Mouse (Mus musculus) hindbrain, embryonic 14.5 days (tissue): ENCODE measurements around the gene Hpdl. TPM values are rescaled to one million over a fixed set of nuclear protein-coding genes. Genes with fewer than 3 reads are reported as not detected.

ENCODE experiments used
- ATAC-seq: fragments of 200-750 bp; cut with Nextera tagmentation; 2 replicates; pipeline ENCODE4 v1.8.0; 2017; ENCODE audit warnings: moderate number of reproducible peaks, mild to moderate bottlenecking, moderate TSS enrichment, moderate library complexity; ENCODE audit not compliant: low FRiP score
- DNase-seq: peaks from one replicate; pipeline ENCODE4 v3.0.0-alpha.2; 2015; ENCODE audit warnings: low spot score
- H3K27ac ChIP-seq: fragments of 300-500 bp; sonication (generic); 2 replicates; pipeline ENCODE4 v1.5.1; 2014; ENCODE audit warnings: mild to moderate bottlenecking, moderate library complexity
- H3K27me3 ChIP-seq: fragments of 300-500 bp; sonication (generic); 2 replicates; pipeline ENCODE4 v1.6.1; 2014; ENCODE audit warnings: mild to moderate bottlenecking, low read length, mixed read lengths; ENCODE audit not compliant: control insufficient read depth, insufficient read depth
- H3K36me3 ChIP-seq: fragments of 300-500 bp; sonication (generic); replicated peaks from 2 replicates; pipeline ENCODE4 v1.6.1; 2014; ENCODE audit not compliant: control insufficient read depth, insufficient read depth
- H3K4me1 ChIP-seq: fragments of 300-500 bp; sonication (generic); replicated peaks from 2 replicates; pipeline ENCODE4 v1.6.1; 2014; ENCODE audit warnings: antibody characterized with exemption, low read length, mixed read lengths; ENCODE audit not compliant: control insufficient read depth, insufficient read depth
- H3K4me2 ChIP-seq: fragments of 300-500 bp; sonication (generic); replicated peaks from 2 replicates; pipeline ENCODE4 v1.6.1; 2014; ENCODE audit warnings: mild to moderate bottlenecking, moderate library complexity
- H3K4me3 ChIP-seq: fragments of 300-500 bp; sonication (generic); replicated peaks from 2 replicates; pipeline ENCODE4 v1.5.1; 2014; ENCODE audit warnings: mild to moderate bottlenecking, low read length
- H3K9ac ChIP-seq: fragments of 300-500 bp; sonication (generic); 2 replicates; pipeline ENCODE4 v1.6.1; 2014
- H3K9me3 ChIP-seq: fragments of 300-500 bp; sonication (generic); 2 replicates; pipeline ENCODE4 v1.6.1; 2016; ENCODE audit warnings: low read length; ENCODE audit not compliant: control insufficient read depth
- WGBS: fragments of 180-500 bp; shearing (Covaris S2); extraction: QIAGEN DNeasy Blood & Tissue Kit; methylation state at CpG from one replicate; pipeline ENCODE4 v1.1.7; 2014; 5-methylcytosine and 5-hydroxymethylcytosine counted together
- polyA plus RNA-seq: library from polyadenylated mRNA; unstranded; fragments of >200 nt; fragmentation: Nextera tagmentation; extraction: Ambion mirVana; gene quantifications from 2 replicates; pipeline ENCODE4 v1.2.1, GENCODE M21; 2014

Gene Hpdl
- polyA plus RNA-seq, 1 experiment from 2014 or later = 1.8 TPM

- peaks cover 10% of the 10 kb centered on the region for H3K27me3 ChIP-seq
- H3K9me3 ChIP-seq = no peaks in the 10 kb centered on the region
- H3K4me3 ChIP-seq = no peak overlapping the region
- ATAC-seq (no peak), DNase-seq (no peak)
- 95% methylated on average over 5 of the region's 5 CpGs for WGBS
- H3K27ac ChIP-seq = no peak overlapping the region
- H3K4me1 ChIP-seq = no peaks in the 10 kb centered on the region
- 0 out of 2 replicates have a peak, but pooled peaks cover 4% of the 10 kb centered on the region for H3K36me3 ChIP-seq
- no peak overlapping the region for H3K4me2 ChIP-seq
- no peak overlapping the region for H3K9ac ChIP-seq
These were observed 6.2 kb downstream of the Hpdl start for GRCm38 (mm10) chr4:116815276-116815675.

GRCm38 (mm10) chr4:116811012-116811411, 10.5 kb downstream of the Hpdl start:
- Histone ChIP-seq H3K9ac (no peak overlapping the region), H3K27me3 (no peaks in the 10 kb centered on the region), H3K9me3 (no peaks in the 10 kb centered on the region), H3K27ac (no peak overlapping the region), H3K4me1 (peaks cover 14% of the 10 kb centered on the region), H3K36me3 (no peaks in the 10 kb centered on the region), H3K4me2 (no peak overlapping the region), H3K4me3 (no peak overlapping the region)
- WGBS = 91% methylated on average over 3 of the region's 3 CpGs
- DNase-seq (no peak), ATAC-seq (no peak)

GRCm38 (mm10) chr4:116807197-116808129, 14.0 kb downstream of the Hpdl start, which contains the start of the genes Toe1 and Mutyh:
TSS of gene Toe1 (minus strand) at chr4:116807640.
TSS of gene Mutyh (plus strand) at chr4:116807723.
- WGBS = under 1% methylated on average over 58 of the region's 58 CpGs
- H3K27ac ChIP-seq = peak within 1 kb of the TSS; percentile 93
- peak within 1 kb of the TSS; percentile 81 for H3K4me2 ChIP-seq
- H3K27me3 ChIP-seq = no peaks in the 10 kb centered on the region
- H3K4me1 ChIP-seq = peaks cover 15% of the 10 kb centered on the region
- DNase-seq (peak; percentile 96), ATAC-seq (peak; percentile 99)
- H3K9ac ChIP-seq = peak within 1 kb of the TSS; percentile 85
- no peaks in the 10 kb centered on the region for H3K9me3 ChIP-seq
- peaks cover 33% of the 10 kb centered on the region for H3K36me3 ChIP-seq
- peak within 1 kb of the TSS; percentile 79 for H3K4me3 ChIP-seq

- Histone ChIP-seq H3K9me3 (no peaks in the 10 kb centered on the region), H3K9ac (no peak overlapping the region), H3K4me2 (no peak overlapping the region), H3K4me3 (no peak overlapping the region), H3K4me1 (no peaks in the 10 kb centered on the region), H3K36me3 (peaks cover 34% of the 10 kb centered on the region), H3K27me3 (no peaks in the 10 kb centered on the region), H3K27ac (no peak overlapping the region)
- ATAC-seq (no peak), DNase-seq (peak; percentile 34)
- 40% methylated on average over 5 of the region's 5 CpGs for WGBS
These were observed 21.6 kb downstream of the Hpdl start for GRCm38 (mm10) chr4:116799901-116800300.

- Histone ChIP-seq H3K4me3 (no peak overlapping the region), H3K9me3 (no peaks in the 10 kb centered on the region), H3K27ac (no peak overlapping the region), H3K9ac (no peak overlapping the region), H3K4me2 (no peak overlapping the region), H3K36me3 (0 out of 2 replicates have a peak, but pooled peaks cover under 1% of the 10 kb centered on the region), H3K27me3 (no peaks in the 10 kb centered on the region), H3K4me1 (no peaks in the 10 kb centered on the region)
- ATAC-seq (no peak), DNase-seq (no peak)
- 75% methylated on average over 1 of the region's 1 CpGs for WGBS
These were observed 24.9 kb downstream of the Hpdl start for GRCm38 (mm10) chr4:116796442-116797110.

GRCm38 (mm10) chr4:116794273-116794672, 27.2 kb downstream of the Hpdl start:
- Histone ChIP-seq H3K9me3 (no peaks in the 10 kb centered on the region), H3K27me3 (no peaks in the 10 kb centered on the region), H3K36me3 (no peaks in the 10 kb centered on the region), H3K9ac (no peak overlapping the region), H3K4me1 (no peaks in the 10 kb centered on the region), H3K4me2 (no peak overlapping the region), H3K27ac (no peak overlapping the region), H3K4me3 (no peak overlapping the region)
- 84% methylated on average over 2 of the region's 2 CpGs for WGBS
- no peak for DNase-seq
- ATAC-seq = no peak

- ATAC-seq (no peak), DNase-seq (no peak)
- Histone ChIP-seq H3K4me3 (no peak overlapping the region), H3K9ac (no peak overlapping the region), H3K27ac (no peak overlapping the region), H3K9me3 (no peaks in the 10 kb centered on the region), H3K36me3 (no peaks in the 10 kb centered on the region), H3K4me2 (no peak overlapping the region), H3K4me1 (no peaks in the 10 kb centered on the region), H3K27me3 (no peaks in the 10 kb centered on the region)
- 90% methylated on average over 8 of the region's 8 CpGs for WGBS
These were observed 29.1 kb downstream of the Hpdl start for GRCm38 (mm10) chr4:116792453-116792852.

- Histone ChIP-seq H3K4me3 (no peak overlapping the region), H3K9me3 (no peaks in the 10 kb centered on the region), H3K9ac (no peak overlapping the region), H3K27me3 (no peaks in the 10 kb centered on the region), H3K4me2 (no peak overlapping the region), H3K4me1 (no peaks in the 10 kb centered on the region), H3K36me3 (no peaks in the 10 kb centered on the region), H3K27ac (no peak overlapping the region)
- ATAC-seq = peak; percentile 48; the same call in 1 of the 2 replicates
- 15% methylated on average over 3 of the region's 3 CpGs for WGBS
- peak; percentile 94 for DNase-seq
These were observed 32.6 kb downstream of the Hpdl start for GRCm38 (mm10) chr4:116788956-116789355.

GRCm38 (mm10) chr4:116787985-116788760, 33.3 kb downstream of the Hpdl start:
- H3K4me1 ChIP-seq = no peaks in the 10 kb centered on the region
- H3K9ac ChIP-seq = no peak overlapping the region
- 38% methylated on average over 7 of the region's 7 CpGs for WGBS
- H3K4me3 ChIP-seq = no peak overlapping the region
- no peak overlapping the region for H3K27ac ChIP-seq
- no peaks in the 10 kb centered on the region for H3K27me3 ChIP-seq
- DNase-seq = no peak
- H3K4me2 ChIP-seq = no peak overlapping the region
- H3K9me3 ChIP-seq = no peaks in the 10 kb centered on the region
- H3K36me3 ChIP-seq = no peaks in the 10 kb centered on the region
- ATAC-seq = no peak
